Mouse (Mus musculus) leukemia stem cell, adult 10-12 weeks (primary cell): ENCODE results near the gene Myt1l. TPM values are rescaled to one million over a fixed set of nuclear protein-coding genes. Genes with fewer than 3 reads are reported as not detected.

ENCODE experiments used
- polyA plus RNA-seq: library from polyadenylated mRNA; stranded (reverse); fragments of >175 nt; gene quantifications from 2 replicates; pipeline ENCODE4 v1.2.3, GENCODE M21; 2012; ENCODE audit warnings: low replicate concordance

Myt1l gene
- polyA plus RNA-seq = not detected in 2 replicates

GRCm38 (mm10) chr12:29528031-29528771 lies at the start of gene Myt1l:
Gene Myt1l (plus strand): TSS chr12:29528384.

GRCm38 (mm10) chr12:29937308-29937707 lies 409.1 kb downstream of the Myt1l start, which contains the start of gene Pxdn:
Gene Pxdn (plus strand): TSS chr12:29937608.

